Mouse (Mus musculus) bone marrow macrophage, adult 2 months (primary cell): ENCODE results near the gene Tmem104.

ENCODE experiments used
- CTCF ChIP-seq: IDR thresholded peaks from 2 replicates; pipeline ENCODE4 v1.5.1; 2012; ENCODE audit warnings: low read depth, mild to moderate bottlenecking, low read length, moderate library complexity
- POLR2A ChIP-seq: IDR thresholded peaks from 2 replicates; pipeline ENCODE4 v1.6.1; 2012; ENCODE audit warnings: mild to moderate bottlenecking, low read depth, low read length, borderline replicate concordance

GRCm38 (mm10) chr11:115228430-115228829 lies 41.1 kb downstream of the Tmem104 start:
- no peak for TF ChIP-seq CTCF
- TF ChIP-seq POLR2A, result no peak
